Mouse (Mus musculus): ENCODE data around the gene Rpl9-ps1.

The Rpl9-ps1 gene

DNA sequence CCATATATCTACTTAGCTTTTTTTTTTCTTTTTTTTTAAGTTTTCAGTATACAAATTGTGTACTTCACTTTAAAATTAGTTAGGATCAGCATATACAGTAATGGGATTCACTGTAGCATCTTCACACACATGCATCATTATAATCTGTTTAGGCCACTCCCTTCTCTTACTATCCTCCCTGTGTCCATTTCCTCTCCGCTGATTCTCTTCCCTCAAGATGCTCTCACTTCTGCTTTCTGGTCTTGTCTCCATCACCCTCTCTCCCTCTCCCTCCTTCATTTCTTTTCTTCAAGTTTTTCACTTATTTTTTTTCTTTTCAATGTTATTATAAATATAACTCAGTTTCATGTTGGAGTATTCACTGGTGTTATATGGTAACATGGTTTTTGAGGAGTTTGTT lies 26.4 kb downstream of the Rpl9-ps1 start:
- no peak for DNase-seq

DNA sequence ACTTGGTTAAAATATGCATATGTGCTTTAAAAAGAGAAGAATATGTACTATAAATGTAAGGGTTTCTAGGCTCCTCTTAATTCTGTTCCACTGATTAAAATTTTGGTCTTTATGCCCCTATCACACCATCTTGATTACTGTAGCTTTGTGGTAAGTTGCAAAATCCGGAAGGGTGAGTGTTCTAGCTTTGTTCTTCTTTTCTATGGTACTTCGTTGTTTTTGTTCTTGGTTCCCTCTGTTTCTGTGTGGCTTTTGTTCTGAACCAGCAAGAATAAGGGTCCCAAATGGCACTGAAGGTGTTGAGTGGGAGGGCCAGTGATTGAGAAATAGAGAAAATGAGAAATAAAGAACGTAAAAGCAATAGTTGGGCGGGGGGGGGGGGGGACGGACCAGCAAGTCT lies 27.2 kb downstream of the Rpl9-ps1 start:
- DNase-seq = no peak

DNA sequence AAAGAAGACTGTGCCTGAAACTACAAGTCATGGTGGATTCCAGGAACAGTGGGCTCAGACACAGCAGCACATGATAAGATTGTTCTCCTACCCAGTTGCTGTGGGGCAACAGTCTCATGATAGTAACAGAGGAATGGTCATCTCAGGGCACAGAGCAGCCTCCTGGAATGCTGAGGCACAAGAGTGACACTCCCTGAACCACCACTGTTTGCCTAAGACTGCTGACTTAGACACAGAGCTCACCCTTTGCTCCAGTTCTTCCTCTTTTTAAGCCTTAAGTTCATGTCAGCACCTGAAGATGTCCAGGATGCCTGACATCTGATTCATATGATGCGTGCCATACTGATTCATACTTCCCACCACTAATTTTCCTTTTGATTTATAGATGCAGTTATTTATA lies 28.8 kb downstream of the Rpl9-ps1 start:
- DNase-seq = no peak

DNA sequence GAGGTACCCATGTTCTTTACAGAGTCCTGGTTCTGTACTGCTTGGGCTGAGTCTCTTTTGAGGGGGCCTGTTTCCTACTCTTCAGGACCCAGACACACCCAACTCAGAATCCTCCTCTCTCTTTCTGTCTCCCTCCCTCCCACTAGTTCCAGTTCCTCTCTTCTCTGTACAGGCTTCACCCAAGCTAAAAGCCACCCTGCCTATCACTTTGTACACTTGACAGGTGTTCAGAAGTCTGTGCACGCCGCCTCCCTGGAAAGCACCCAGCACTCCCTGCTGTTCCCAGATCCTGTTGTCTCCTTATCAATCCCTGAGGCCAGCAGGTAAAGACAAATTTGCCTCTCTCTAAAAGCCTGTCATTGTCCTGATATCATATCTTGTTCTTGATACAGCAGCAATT lies 34.5 kb downstream of the Rpl9-ps1 start:
- DNase-seq = no peak

DNA sequence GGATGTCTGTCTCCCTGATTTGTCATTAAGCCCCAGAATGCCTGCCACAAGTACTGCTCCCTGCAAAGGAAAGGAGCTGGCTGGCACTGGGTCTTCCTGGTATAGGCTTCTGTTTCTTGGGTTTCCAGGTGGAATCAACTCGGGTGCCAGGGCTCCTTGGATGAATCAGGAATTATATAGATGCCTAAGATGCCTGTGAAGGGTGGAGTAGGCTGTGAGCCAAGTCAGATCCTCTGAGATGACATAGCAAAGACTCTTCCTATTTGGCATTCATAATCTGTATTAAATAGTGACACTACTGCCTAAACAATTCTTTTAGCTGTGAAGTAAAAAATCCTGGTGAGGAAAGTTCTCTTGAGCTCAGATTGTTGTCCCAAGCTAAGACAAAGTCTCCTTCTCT lies 39.0 kb downstream of the Rpl9-ps1 start:
- no peak for DNase-seq

DNA sequence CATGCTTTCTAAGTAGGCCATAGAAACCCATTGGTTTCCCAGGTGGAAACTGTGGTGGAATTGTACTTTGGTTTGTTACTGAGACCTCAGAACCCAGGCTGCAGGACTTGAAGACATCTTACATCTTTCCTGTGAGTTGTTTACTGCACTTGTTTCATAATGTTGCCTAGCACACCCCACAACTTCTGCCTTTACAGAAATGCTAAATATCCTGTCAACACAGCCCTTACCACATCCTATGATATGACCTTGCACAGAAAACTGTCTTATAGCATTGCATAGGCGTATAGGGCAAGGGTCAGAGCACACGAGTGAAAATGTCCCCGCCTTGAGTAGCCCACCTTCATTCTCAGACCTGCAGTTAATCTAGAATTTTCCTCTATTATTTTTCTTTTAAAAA lies 39.9 kb downstream of the Rpl9-ps1 start:
- no peak for DNase-seq

DNA sequence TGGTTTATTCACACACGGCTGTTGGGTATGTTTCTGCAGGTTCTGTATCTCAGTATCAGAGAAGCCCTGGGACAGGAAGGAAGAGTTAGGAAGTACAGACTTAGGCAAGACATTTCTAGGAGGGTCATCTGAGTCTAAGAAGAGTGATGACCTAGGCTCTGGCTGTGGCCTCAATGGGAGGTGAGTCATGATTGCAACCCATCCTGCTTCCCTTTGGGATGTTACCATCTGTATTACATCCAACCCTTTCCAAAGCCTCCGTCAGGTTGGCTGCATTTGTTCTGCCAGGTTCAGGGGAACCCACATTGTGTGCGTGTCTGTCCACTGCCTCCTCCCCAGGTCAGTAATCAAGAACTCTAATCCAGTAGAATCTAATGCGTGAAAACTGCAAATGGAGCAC lies 40.7 kb downstream of the Rpl9-ps1 start:
- DNase-seq = no peak

DNA sequence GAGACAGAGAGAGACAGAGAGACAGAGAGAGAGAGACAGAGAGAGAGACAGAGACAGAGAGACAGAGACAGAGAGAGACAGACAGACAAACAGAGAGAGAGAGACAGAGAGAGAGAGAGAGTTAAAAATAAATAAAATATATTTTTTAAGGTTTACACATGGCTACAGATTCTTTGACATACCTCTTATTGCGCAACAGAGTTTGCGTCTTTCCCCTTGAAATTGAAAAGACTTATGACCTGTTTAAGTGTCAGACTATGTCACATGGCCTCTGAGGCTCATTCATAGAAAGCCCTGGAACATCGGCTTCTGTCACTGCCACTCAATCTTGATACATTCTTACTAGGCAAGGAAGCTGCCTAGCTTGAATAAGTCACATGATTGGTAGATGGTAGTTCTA lies 42.0 kb downstream of the Rpl9-ps1 start:
- no peak for DNase-seq

DNA sequence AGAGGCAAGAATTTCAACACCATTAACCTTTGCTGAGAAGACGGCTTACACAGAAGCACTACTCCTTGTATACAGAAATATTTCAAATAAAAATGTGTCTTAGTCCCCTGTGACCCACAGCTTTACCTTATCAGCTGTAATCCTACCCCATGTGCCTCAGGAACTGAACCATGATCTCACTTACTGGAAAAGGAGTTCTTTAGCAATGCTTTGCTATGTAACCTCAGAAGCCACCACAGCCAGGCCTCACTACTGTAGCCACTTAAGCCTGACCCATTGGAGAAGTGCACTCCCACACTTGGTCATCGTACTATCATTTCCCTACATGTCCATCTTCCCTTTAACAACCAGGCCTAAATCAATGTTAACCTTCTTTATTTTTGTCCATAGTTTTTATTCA lies 44.8 kb downstream of the Rpl9-ps1 start:
- no peak for DNase-seq

DNA sequence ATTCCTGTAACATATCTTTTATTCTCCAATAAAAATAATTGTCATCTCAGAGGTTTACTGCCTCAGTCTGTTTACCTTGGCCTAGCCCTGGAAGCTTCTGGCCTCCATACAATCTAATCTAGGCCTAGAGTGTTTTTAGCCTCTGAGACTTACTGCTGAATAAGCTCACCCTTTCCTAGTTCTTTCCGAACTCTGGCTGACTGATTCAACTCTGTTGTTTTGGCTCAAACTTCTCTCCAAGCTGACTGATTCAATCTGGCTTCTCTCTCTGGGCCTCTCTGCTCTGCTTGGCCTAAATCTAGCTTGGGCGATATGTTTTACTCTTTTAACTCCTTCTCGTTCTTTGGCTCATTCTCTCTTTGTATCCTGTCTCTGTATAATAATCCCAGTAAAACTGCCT lies 46.4 kb downstream of the Rpl9-ps1 start:
- no peak for DNase-seq

DNA sequence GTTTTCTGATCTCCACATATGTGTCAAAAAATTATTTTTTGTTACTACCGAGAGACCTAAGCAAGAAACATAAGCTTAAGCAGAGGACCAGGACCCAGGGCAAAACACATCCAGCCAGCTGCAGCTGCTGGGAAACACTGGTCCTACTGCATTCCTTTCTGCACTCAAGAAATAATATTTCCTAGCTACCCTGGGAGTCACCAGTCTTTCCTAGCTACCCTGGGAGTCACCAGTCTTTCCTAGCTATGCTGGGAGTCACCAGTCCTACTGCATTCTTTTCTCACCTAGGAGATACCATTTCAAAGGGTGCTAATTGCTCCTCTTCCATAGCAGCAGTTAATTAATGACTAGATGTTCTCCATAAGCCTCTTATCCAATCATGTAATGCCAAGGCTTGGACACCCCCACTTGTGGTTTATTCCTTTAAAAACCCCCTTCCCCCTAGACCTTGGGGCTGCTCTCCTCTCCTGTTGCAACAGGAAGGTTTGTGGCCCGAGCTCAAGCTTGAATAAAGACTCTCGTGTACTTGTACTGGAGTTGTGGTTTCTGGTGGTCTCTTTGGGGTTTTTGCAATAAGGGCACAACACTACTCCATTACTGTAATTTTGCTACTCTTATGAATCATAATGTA lies 47.1 kb downstream of the Rpl9-ps1 start:
- DNase-seq = peak; percentile 17

DNA sequence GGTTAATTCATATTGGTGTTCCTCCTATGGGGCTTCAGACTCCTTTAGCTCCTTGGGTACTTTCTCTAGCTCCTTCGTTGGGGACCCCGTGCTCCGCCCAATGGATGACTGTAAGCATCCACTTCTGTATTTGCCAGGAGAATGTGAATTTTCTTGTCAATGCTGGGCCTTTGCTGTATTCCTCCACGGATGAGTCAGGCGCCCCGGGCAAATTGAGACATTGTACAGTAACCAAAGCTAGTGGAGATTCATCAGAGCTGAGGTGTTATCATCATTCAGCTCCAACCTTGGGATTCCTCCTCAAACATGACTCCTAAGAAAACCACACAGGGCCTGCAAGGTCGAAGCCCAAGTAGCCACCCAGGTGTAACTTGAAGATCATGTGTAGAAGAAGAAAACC lies 47.6 kb downstream of the Rpl9-ps1 start:
- DNase-seq = no peak

DNA sequence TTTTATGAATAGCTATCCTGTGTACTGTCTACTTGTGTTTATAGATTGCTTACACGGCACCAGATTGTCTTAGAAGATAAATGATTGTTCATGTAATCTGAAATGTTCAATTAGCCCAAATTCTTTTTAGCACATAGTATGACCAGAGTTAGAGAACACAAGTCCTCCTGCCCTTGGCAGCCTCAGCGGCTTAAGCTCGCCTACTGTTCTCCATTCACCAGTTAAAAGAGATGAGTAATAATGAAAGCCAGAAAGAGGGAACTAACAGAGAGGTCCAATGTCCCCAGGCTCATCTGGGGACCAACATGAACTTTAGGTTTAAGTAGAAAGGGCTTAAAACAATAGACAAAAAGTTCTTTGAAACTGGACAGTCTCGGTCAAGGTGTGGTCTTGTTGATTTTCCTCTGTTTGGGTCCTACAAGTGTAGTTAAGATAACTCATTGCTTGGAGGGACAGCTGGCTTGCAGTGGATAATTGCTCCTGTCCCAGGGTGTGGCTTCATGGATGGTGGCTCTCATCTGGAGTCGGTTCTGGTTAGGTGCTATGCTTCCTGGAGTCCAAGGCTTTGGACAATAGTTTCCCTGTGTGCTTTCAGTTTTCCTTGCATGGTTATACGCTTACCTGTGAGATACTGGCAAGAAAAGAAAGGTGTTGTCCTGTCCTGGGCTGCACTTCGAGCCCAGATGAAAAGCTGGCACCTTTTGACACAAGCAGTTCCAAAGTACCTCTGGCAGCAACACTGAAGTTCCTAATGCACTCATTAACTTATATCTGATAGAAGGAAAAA lies 49.6 kb downstream of the Rpl9-ps1 start:
- DNase-seq = no peak

Measured in kidney, postnatal 14 days (tissue).